Mouse (Mus musculus) c-Kit-negative CD71-positive TER-119-positive erythroid progenitor cells, embryonic 14.5 days (primary cell): ENCODE measurements around the gene Grid2.

ENCODE experiments used
- DNase-seq: peaks from one replicate; pipeline ENCODE4 v3.0.0-alpha.2; 2013; ENCODE audit warnings: low read depth, low spot score

Gene Grid2

GRCm38 (mm10) chr6:64047950-64048349 is 792.3 kb downstream of the Grid2 start:
- DNase-seq: no peak

GRCm38 (mm10) chr6:64063858-64064257 is 808.2 kb downstream of the Grid2 start:
- no peak for DNase-seq

DNA sequence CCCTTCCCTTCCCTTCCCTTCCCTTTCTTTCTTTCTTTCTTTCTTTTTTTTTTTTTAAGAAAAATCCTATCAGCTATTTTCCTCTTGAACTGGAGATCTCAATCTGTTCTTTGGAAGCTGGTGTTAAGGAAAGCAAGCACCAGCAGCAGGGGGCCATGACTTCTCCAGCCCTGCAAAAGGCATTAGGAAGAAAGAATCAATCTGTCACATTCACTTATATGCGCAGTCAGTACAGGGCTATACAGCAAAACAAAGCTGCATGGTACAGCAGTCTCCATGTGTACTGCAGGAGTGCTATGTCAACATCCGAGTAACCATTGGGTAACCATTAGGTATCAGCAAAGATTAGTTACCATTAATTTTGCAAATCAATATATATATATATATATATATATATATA is 809.0 kb downstream of the Grid2 start:
- no peak for DNase-seq

- DNase-seq: no peak
Observed at GRCm38 (mm10) chr6:64073406-64073805, 817.7 kb downstream of the Grid2 start.

DNA sequence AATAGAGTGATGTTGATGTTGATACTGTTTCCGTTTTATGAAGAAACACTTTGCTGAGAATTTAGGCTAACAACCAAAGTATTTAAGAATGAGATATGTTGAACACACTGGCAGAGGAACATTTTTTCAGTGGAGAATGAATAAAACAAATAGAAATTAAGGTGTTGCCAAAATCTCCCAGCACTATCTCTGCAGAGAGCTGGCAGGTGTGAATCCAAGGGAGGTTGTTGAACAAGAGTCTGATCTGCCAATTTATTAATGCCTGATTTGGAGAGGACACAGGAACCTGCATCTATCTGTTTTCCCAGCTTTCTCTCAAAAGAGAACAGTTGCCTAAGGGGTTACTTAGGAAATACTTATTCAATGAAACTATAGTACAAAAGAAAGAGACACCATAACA is 822.2 kb downstream of the Grid2 start:
- DNase-seq: no peak

GRCm38 (mm10) chr6:64098662-64099061 is 843.0 kb downstream of the Grid2 start:
- no peak for DNase-seq

- no peak for DNase-seq
Observed at GRCm38 (mm10) chr6:64114594-64114993, 858.9 kb downstream of the Grid2 start.

DNA sequence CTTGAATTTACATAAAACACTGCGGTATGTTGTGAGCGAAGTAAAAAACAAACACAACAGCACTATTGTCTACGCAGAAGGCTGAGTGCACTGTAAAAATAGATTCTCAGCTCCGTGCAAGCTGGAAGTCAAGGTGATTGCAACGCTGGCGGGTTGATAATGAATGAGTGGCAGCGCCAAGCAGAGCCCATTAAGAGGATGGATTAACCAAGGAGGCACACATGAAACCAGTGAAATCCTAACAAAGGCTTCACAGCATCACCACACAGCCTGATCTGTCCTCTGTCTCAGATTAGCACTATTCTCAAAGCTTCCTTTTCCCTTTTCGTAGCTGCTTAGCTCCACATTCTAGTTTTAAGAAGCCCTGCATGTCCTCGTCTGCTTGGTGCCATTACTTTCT is 880.6 kb downstream of the Grid2 start:
- DNase-seq: no peak

DNA sequence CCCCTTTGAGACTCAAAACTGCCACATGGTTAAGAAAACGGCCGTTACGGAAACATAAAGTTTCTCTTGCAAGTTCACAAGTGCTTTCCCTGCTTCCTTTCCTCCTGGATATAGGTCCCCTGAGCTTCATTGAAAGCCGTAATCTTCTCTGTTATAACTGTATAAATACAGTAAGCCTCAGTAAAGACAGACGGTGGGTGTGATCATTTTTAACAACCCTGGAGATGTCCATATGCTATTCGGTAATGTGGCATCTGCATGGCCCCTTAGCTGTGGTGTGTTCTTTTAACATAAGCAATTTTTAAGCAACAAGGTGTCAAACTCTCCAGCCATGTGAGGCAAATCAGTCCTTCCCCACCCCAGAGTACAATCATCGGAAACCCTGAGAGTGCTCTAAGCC is 892.9 kb downstream of the Grid2 start:
- no peak for DNase-seq

DNA sequence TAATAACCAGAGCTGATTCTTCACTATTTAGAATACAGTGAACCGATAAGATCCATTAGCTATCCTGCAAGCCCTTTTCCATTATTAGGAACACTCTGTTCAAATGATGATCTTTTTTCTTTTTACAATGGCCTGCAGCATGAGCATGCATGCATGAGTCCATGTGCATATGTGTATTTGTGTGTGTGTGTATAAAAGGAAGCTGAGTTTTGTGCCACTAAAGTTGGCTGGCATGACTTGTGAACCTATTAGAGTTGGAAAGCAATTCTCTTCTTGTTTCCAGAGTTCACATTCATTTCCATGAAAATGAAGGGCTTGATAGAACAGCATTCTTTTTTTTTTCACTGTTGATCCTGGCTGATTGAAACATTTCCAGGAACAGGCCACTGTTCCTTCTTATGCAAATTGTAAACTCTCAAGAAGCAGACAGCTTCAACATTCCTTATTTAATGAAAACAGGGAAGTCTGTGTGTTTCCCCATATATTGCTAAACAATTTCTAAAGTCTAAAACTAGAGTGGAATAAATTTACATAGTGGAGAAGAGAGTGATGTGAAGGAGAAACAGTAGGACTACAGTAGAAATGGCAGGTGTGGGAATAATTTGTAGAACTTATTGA is 919.4 kb downstream of the Grid2 start:
- DNase-seq: no peak

DNA sequence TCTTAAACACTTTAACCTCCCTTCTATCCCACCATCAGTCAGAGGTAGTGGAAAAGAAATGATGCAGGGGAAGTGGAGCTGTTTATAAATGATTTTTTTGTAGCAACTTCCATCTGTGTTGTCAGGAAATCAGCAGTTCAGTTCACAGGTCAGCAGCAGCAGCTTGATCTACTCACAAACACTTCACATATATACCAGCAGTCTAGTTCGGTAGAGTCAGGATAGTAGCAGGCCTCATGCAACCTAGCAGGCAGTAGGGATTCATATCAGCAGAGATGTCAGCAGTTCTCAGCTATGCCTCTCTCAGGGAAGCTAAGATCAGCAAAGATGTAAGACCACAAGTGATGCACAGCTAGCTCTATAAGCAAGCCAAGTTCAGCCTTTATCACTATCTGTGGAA is 938.0 kb downstream of the Grid2 start:
- no peak for DNase-seq

- no peak for DNase-seq
Observed at GRCm38 (mm10) chr6:64202396-64203122, 946.9 kb downstream of the Grid2 start.

DNA sequence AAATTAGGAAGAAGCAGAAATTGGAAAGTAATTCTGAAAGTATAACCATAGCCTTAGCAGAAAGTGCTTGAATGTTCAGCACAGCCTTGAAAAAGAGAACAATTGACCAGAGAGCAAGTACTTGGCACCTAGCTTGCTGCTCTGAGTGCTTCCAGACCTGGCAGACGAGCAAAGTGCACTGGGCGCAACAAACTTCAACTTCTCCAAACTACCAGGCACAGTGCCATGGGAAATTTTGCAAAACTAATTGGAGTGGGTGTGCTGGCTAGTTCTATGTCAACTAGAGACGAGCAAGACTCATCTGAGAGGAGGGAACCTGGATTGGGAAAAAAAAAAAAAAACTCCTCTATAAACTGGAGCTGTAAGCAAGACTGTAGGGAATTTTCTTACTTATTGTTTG is 980.7 kb downstream of the Grid2 start:
- DNase-seq: no peak

- DNase-seq: no peak
Observed at GRCm38 (mm10) chr6:64240526-64240925, 984.9 kb downstream of the Grid2 start.

DNA sequence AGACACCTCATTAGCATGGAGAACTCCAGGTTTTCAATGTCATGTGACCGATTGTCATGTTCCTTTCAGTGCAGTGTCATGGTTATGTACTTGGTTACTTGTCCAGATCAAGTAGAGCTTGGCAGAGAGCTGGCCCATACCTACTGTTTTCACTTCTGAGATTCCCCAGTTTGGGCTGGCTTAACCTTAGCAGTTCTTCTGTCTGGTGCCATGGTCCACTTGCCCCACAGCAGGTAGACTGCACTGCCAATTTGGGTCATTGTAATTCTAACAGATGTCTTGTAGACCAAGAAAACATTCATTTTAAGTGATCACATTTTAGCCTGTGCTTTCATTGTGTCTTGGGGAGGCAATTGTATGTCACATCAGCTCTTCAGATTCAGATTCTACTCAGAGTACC is 990.3 kb downstream of the Grid2 start:
- DNase-seq: no peak

- no peak for DNase-seq
Observed at GRCm38 (mm10) chr6:64251041-64251440, 995.4 kb downstream of the Grid2 start.

- no peak for DNase-seq
Observed at GRCm38 (mm10) chr6:64263517-64263916, 1007.8 kb downstream of the Grid2 start.

DNA sequence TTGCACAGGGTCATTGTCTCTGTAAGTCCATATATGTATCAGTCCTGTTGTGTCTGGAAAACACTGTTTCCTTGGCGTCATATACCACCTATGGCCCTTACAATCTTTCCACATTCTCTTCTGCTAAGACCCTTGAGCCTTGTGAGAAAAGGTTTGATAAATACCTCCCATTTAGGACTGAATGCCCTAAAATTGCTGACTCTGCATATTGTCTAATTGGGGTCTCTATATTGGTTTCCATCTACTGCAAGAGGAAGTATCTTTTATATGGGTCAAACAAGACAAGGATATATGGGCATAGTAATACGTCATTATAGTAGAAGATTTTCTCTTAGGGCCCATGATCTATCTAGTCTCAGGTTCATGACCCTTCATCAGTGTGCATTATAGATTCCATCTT is 1008.5 kb downstream of the Grid2 start:
- no peak for DNase-seq

GRCm38 (mm10) chr6:64274319-64275114 is 1018.8 kb downstream of the Grid2 start:
- DNase-seq: no peak

DNA sequence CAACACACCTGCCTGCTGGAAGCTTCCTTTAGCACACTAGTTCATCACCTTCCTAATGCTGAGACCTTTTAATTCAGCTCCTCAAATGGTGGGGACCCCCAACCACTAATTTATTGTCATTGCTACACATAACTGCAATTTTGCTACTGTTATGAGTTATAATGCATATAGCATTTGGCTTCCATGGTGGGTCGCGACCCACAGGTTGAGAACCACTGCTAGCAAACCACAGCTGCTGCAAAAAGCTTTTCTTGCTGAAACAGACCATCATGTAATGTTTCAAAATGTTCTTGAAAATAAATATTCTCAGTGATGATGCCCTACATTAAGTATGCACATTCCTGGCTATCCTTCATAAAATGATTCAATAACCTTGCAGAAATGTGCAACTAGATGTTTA is 1024.3 kb downstream of the Grid2 start:
- DNase-seq: no peak

- no peak for DNase-seq
Observed at GRCm38 (mm10) chr6:64293761-64294160, 1038.1 kb downstream of the Grid2 start.

DNA sequence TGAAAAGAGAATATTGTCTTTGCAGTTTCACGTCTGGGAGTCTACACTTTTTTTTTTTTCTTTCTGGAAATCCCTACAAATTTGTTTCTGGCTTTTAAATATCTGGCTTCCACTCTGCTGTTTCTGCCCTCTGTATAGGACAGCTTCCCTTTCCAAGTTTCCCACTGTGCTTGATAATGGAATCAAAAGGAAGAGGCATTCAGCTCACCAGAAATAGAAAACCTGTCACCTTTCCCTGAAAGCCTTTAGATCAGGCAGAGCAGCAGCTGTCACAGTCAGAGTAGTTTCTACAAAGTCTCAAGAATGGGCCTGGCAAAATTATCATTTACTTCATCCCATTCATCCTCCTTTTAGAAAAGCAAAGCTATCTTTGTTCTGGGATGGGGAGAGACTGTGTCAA is 1042.0 kb downstream of the Grid2 start:
- no peak for DNase-seq
